Mouse (Mus musculus) intestine, postnatal 0 days (tissue): Measurements from ENCODE around the gene Fcgrt. TPM values are rescaled to one million over a fixed set of nuclear protein-coding genes. Genes with fewer than 3 reads are reported as not detected.

Source experiments
- ATAC-seq: fragments of 200-750 bp; cut with Nextera tagmentation; 2 replicates; pipeline ENCODE4 v1.8.0; 2017; ENCODE audit warnings: mild to moderate bottlenecking, moderate TSS enrichment, moderate library complexity
- H3K27ac ChIP-seq: fragments of 300-500 bp; sonication (generic); 2 replicates; pipeline ENCODE4 v1.5.1; 2014; ENCODE audit warnings: mild to moderate bottlenecking, low read depth, low read length, moderate library complexity
- H3K27me3 ChIP-seq: fragments of 300-500 bp; sonication (generic); replicated peaks from 2 replicates; pipeline ENCODE4 v1.6.1; 2014; ENCODE audit warnings: low read length, mixed read lengths; ENCODE audit not compliant: control insufficient read depth, insufficient read depth
- H3K36me3 ChIP-seq: fragments of 300-500 bp; sonication (generic); 2 replicates; pipeline ENCODE4 v1.6.1; 2014; ENCODE audit warnings: mild to moderate bottlenecking, moderate library complexity; ENCODE audit not compliant: control insufficient read depth, insufficient read depth
- H3K4me1 ChIP-seq: fragments of 300-500 bp; sonication (generic); replicated peaks from 2 replicates; pipeline ENCODE4 v1.6.1; 2014; ENCODE audit warnings: antibody characterized with exemption, low read length, mixed read lengths; ENCODE audit not compliant: control insufficient read depth, insufficient read depth
- H3K4me2 ChIP-seq: fragments of 300-500 bp; sonication (generic); replicated peaks from 2 replicates; pipeline ENCODE4 v1.6.1; 2014; ENCODE audit warnings: low read depth, mild to moderate bottlenecking, moderate library complexity
- H3K4me3 ChIP-seq: fragments of 300-500 bp; sonication (generic); 2 replicates; pipeline ENCODE4 v1.5.1; 2014; ENCODE audit warnings: low read depth, low read length
- H3K9ac ChIP-seq: fragments of 300-500 bp; sonication (generic); 2 replicates; pipeline ENCODE4 v1.6.1; 2014; ENCODE audit warnings: mild to moderate bottlenecking, low read depth, low read length
- H3K9me3 ChIP-seq: fragments of 300-500 bp; sonication (generic); 2 replicates; pipeline ENCODE4 v1.6.1; 2016; ENCODE audit warnings: mixed run types; ENCODE audit not compliant: control insufficient read depth
- CTCF ChIP-seq: sonication (generic); IDR thresholded peaks from 2 replicates; pipeline ENCODE4 v1.5.1; 2016; ENCODE audit warnings: low read depth, mild to moderate bottlenecking, control low read depth, antibody characterized with exemption, moderate library complexity
- WGBS: fragments of 180-500 bp; shearing (Covaris S2); extraction: QIAGEN DNeasy Blood & Tissue Kit; methylation state at CpG from one replicate; pipeline ENCODE4 v1.1.7; 2014; 5-methylcytosine and 5-hydroxymethylcytosine counted together
- polyA plus RNA-seq: library from polyadenylated mRNA; unstranded; fragments of >200 nt; fragmentation: Nextera tagmentation; extraction: Ambion mirVana; gene quantifications from 2 replicates; pipeline ENCODE4 v1.2.1, GENCODE M21; 2015

Fcgrt gene
- polyA plus RNA-seq, 1 experiment from 2014 or later = 3,267 TPM

DNA sequence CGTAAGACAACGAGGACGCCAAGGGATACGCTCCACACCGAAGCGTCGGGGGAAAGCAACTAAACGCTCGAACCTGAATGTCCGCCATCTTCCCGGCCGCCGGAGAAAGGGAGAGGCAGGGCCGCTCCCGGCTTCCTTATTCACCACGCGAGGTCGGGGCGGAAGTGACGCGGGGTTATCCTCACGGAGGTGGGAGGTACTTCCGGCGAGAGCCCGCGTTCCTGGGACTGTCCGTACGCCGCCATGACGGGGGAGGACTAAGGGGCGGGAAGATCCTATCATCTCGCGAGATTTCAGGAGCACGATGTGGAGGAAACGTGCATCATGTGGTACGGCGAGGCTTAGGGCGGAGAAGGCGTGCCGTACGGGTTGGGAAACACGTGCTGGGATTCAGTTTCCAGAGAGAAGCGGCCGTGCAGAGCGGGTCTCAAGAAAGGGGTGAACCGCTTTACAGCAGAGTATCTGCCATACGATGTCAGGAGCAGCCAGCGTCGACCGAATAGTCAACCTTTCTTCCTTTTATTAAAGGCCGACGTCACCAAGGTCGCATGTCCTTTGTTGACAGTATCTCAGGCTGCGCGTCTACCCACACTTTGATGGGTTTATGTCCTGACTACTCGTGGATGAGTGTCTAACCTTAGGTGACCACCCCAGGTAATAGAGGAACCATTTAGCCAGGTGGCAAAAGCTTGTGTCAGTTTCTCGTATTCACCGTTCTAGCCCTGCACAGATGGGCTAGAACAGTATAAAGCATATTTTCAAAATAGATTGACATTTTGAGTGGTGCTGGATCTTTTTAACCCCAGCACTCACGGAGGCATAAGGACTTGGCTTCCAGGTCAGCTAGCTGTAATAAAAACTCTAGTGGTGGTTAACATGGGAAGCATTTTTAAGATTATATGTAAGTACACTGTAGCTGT, 20.8 kb upstream of the Fcgrt start, which contains the start of gene Rps11:
Rps11 (minus strand) TSS at position 216 of the 920 bp plus-strand sequence.
- H3K4me2 ChIP-seq = peak within 1 kb of the TSS; percentile 78
- ATAC-seq = peak; percentile 84
- peak within 1 kb of the TSS; percentile 88 for H3K9ac ChIP-seq
- peaks cover 58% of the 10 kb centered on the region for H3K36me3 ChIP-seq
- H3K9me3 ChIP-seq = no peaks in the 10 kb centered on the region
- WGBS = under 1% methylated on average over 59 of the region's 59 CpGs
- TF ChIP-seq CTCF = no peak
- H3K27me3 ChIP-seq = no peaks in the 10 kb centered on the region
- H3K4me1 ChIP-seq = peaks cover 5% of the 10 kb centered on the region; the same call in 1 of the 2 replicates
- peak within 1 kb of the TSS; percentile 86 for H3K27ac ChIP-seq
- H3K4me3 ChIP-seq = peak within 1 kb of the TSS; percentile 68

GRCm38 (mm10) chr7:45123186-45123570, 19.5 kb upstream of the Fcgrt start:
- Histone ChIP-seq H3K36me3 (peaks cover 67% of the 10 kb centered on the region), H3K4me1 (peaks cover 5% of the 10 kb centered on the region; the same call in 1 of the 2 replicates), H3K27ac (peak overlapping the region; percentile 86; the same call in 1 of the 2 replicates), H3K9ac (peak overlapping the region; percentile 88), H3K4me3 (peak overlapping the region; percentile 68), H3K9me3 (no peaks in the 10 kb centered on the region), H3K27me3 (no peaks in the 10 kb centered on the region), H3K4me2 (peak overlapping the region; percentile 78)
- no peak for ATAC-seq
- TF ChIP-seq CTCF = no peak
- 9% methylated on average over 12 of the region's 12 CpGs for WGBS

DNA sequence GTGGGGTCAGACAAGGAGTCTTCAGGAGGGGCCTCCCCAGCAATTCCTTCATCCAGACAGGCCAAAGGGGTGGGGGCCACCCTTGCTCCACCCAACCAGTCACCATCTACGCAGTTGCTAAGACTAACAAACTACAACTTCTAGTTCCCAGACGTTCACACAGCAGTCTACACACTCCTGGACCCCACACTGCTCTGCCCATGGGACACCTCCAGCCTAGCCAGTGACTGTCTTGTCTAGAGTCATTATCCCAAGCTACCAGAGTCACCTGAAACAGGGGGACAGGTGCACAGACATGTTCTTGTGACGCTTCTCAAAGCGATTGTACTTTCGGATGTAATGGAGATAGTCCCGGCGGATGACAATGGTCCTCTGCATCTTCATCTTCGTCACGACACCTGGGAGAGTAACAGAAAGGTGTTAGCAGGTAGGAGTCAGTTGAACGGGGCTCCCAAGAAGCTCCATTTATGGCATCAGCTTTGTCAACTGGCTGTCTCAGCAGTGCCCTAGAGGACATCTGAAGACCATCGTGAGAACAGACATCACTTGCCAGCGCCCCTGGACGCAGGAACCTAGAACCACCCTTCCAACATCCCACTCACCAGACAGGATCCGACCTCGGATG, 19.0 kb upstream of the Fcgrt start:
- Histone ChIP-seq H3K9me3 (no peaks in the 10 kb centered on the region), H3K4me2 (peak overlapping the region; percentile 78), H3K27me3 (no peaks in the 10 kb centered on the region), H3K4me1 (peaks cover 5% of the 10 kb centered on the region; the same call in 1 of the 2 replicates), H3K9ac (peak overlapping the region; percentile 88), H3K4me3 (peak overlapping the region; percentile 68), H3K27ac (peak overlapping the region; percentile 86; the same call in 1 of the 2 replicates), H3K36me3 (peaks cover 67% of the 10 kb centered on the region)
- no peak for TF ChIP-seq CTCF
- no peak for ATAC-seq
- 69% methylated on average over 15 of the region's 15 CpGs for WGBS

DNA sequence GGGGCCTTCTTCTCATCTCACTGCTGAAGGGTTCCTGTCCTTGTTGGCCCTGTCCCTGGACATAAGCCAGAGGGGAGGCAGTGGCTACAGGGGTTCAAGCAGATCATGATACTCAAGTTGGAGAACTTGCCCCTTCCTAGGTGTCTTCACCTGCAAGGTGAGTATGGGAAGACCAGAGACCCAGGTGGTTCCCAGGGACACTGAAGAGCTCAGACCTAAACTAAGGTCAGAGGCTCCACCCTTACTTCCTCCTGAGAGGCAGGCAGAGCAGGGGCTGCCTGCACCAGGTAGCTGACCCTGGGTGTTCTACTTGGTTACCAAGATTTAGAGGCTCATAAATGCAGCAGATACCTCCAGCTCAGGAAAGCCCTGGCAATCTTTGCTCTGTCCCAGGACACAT, 18.3 kb upstream of the Fcgrt start:
- Histone ChIP-seq H3K27ac (no peak overlapping the region), H3K36me3 (peaks cover 63% of the 10 kb centered on the region), H3K4me1 (peaks cover 5% of the 10 kb centered on the region; the same call in 1 of the 2 replicates), H3K9me3 (no peaks in the 10 kb centered on the region), H3K27me3 (no peaks in the 10 kb centered on the region), H3K9ac (0 out of 2 replicates have a peak overlapping the region, but pooled peaks have one; percentile 31), H3K4me3 (no peak overlapping the region), H3K4me2 (peak overlapping the region; percentile 37)
- TF ChIP-seq CTCF = no peak
- ATAC-seq = no peak

- H3K4me1 ChIP-seq = peaks cover 5% of the 10 kb centered on the region; the same call in 1 of the 2 replicates
- no peak for ATAC-seq
- TF ChIP-seq CTCF = no peak
- WGBS = 29% methylated on average over 8 of the region's 8 CpGs
- H3K9me3 ChIP-seq = no peaks in the 10 kb centered on the region
- H3K9ac ChIP-seq = no peak overlapping the region
- peaks cover 58% of the 10 kb centered on the region for H3K36me3 ChIP-seq
- H3K4me3 ChIP-seq = no peak overlapping the region
- H3K27ac ChIP-seq = peak overlapping the region; percentile 50
- no peaks in the 10 kb centered on the region for H3K27me3 ChIP-seq
- H3K4me2 ChIP-seq = peak overlapping the region; percentile 37; the same call in 1 of the 2 replicates
These were observed 17.8 kb upstream of the Fcgrt start for GRCm38 (mm10) chr7:45121404-45121803.
